Mouse (Mus musculus): ENCODE results near the gene Camkv. TPM values are rescaled to one million over a fixed set of nuclear protein-coding genes. Genes with fewer than 3 reads are reported as not detected.
A peak's percentile ranks its signal among the peaks of the same experiment; 100 is the strongest.

Gene Camkv
- polyA plus RNA-seq, 1 experiment from 2014 or later = 2.0 TPM

DNA sequence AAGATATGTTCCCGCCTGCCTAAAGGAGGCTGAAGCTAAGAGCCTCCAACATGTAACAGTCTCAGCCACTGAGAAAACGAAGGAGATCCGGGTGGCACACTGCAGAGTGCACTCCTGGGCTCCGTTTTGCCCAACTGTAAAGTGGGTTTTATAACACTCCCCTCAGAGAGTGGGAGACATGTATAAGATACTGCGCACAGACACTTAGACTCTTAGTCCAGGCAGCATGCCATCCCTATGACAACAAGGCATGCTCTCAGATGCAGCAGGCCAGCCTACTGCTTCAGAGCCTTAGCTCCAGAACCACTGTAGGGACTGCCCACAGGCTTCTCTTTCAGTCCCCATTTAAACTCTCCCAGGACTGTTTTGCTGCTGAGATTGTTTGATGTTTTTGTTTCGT is 16.6 kb upstream of the Camkv start:
- no peaks in the 10 kb centered on the region for H3K36me3 ChIP-seq (ENCODE audit: control insufficient read depth, insufficient read depth, low read length)
- WGBS = 77% methylated on average over 6 of the region's 6 CpGs
- no peaks in the 10 kb centered on the region for H3K27me3 ChIP-seq (ENCODE audit: control insufficient read depth, insufficient read depth, low read depth, low read length)
- H3K9ac ChIP-seq (ENCODE audit: low read length) = no peak overlapping the region
- H3K4me3 ChIP-seq (ENCODE audit: low read length) = no peak overlapping the region
- no peaks in the 10 kb centered on the region for H3K9me3 ChIP-seq (ENCODE audit: control insufficient read depth, low read length)
- no peak for ATAC-seq (ENCODE audit: low read depth)
- H3K4me2 ChIP-seq (ENCODE audit: low read depth, low read length) = no peak overlapping the region
- peaks cover 4% of the 10 kb centered on the region; the same call in 1 of the 2 replicates for H3K4me1 ChIP-seq (replicated peaks; ENCODE audit: control insufficient read depth, insufficient read depth, low read length)
- no peak overlapping the region for H3K27ac ChIP-seq (ENCODE audit: low read length)

DNA sequence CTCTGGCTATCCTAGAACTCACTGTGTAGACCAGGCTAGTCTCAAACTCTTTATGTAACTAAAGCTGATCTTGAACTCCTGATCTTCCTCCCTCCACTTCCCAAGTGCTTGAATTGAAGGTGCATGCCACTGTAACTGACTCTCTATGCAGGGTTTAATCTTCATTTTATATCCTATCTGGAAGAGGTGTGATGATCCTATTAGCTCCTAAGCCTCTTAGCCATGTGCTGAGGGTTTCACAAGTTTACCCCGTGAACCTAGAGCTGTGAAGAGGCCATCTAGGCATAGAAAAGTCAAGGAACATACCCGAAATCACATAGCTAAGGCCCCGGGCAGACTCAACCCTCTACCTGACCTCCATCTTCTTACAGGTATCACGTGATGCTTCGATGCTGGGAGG is 16.0 kb upstream of the Camkv start:
- no peak overlapping the region for H3K27ac ChIP-seq (ENCODE audit: low read length)
- H3K4me3 ChIP-seq (ENCODE audit: low read length) = no peak overlapping the region
- ATAC-seq (ENCODE audit: low read depth) = no peak
- H3K36me3 ChIP-seq (ENCODE audit: control insufficient read depth, insufficient read depth, low read length) = no peaks in the 10 kb centered on the region
- H3K9me3 ChIP-seq (ENCODE audit: control insufficient read depth, low read length) = no peaks in the 10 kb centered on the region
- no peak overlapping the region for H3K4me2 ChIP-seq (ENCODE audit: low read depth, low read length)
- no peaks in the 10 kb centered on the region for H3K27me3 ChIP-seq (ENCODE audit: control insufficient read depth, insufficient read depth, low read depth, low read length)
- H3K9ac ChIP-seq (ENCODE audit: low read length) = no peak overlapping the region
- peaks cover 10% of the 10 kb centered on the region; the same call in 1 of the 2 replicates for H3K4me1 ChIP-seq (replicated peaks; ENCODE audit: control insufficient read depth, insufficient read depth, low read length)
- WGBS = 78% methylated on average over 5 of the region's 5 CpGs

DNA sequence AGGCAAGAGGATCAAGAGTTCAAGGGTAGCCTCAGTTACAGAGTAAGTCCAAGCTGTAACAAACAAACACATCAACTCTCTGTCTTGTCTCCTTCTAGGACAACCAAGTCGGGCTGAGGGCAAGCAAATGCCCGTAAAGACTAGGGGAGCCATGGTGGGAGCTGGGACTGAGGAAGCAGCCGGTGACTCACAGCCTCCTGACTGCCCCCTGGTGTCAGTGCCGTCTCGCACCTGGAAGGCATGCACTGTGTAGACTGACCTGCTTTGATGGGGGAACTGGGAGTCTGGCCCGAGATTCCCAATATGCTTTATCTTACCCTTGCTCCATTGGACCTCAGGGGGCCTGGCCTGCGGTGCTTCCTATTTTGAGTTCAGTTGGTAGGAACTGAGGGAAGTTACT is 12.5 kb upstream of the Camkv start:
- Histone ChIP-seq H3K4me2 (ENCODE audit: low read depth, low read length) (no peak overlapping the region), H3K27ac (ENCODE audit: low read length) (no peak overlapping the region), H3K36me3 (ENCODE audit: control insufficient read depth, insufficient read depth, low read length) (no peaks in the 10 kb centered on the region), H3K27me3 (ENCODE audit: control insufficient read depth, insufficient read depth, low read depth, low read length) (no peaks in the 10 kb centered on the region), H3K9me3 (ENCODE audit: control insufficient read depth, low read length) (no peaks in the 10 kb centered on the region), H3K4me1 (replicated peaks; ENCODE audit: control insufficient read depth, insufficient read depth, low read length) (peaks cover 15% of the 10 kb centered on the region), H3K9ac (ENCODE audit: low read length) (no peak overlapping the region), H3K4me3 (ENCODE audit: low read length) (no peak overlapping the region)
- no peak for ATAC-seq (ENCODE audit: low read depth)
- WGBS = 36% methylated on average over 7 of the region's 7 CpGs

DNA sequence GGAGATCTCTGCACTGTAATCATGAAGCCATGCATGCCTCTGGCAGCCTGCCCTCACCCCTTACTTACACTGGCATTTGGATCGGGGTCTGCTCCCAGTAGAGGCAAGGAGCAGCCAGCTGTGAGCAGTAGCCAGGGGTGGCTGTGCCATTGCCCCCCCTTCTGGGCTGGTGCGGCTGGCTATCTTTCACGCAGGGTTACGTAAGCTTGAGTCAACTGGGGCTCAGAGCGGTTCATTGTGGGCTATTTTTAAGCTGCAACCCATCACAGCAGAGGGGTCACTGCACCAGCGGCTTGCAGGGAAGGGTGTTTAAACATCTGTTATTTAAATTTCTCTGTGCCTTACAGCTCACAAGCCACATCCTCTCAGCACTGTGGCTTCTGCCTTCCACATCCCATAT is 11.5 kb upstream of the Camkv start:
- H3K4me1 ChIP-seq (replicated peaks; ENCODE audit: control insufficient read depth, insufficient read depth, low read length) = peaks cover 17% of the 10 kb centered on the region
- H3K4me3 ChIP-seq (ENCODE audit: low read length) = no peak overlapping the region
- H3K9ac ChIP-seq (ENCODE audit: low read length) = no peak overlapping the region
- H3K9me3 ChIP-seq (ENCODE audit: control insufficient read depth, low read length) = no peaks in the 10 kb centered on the region
- H3K4me2 ChIP-seq (ENCODE audit: low read depth, low read length) = no peak overlapping the region
- no peaks in the 10 kb centered on the region for H3K36me3 ChIP-seq (ENCODE audit: control insufficient read depth, insufficient read depth, low read length)
- ATAC-seq (ENCODE audit: low read depth) = peak; percentile 34
- 26% methylated on average over 6 of the region's 6 CpGs for WGBS
- no peaks in the 10 kb centered on the region for H3K27me3 ChIP-seq (ENCODE audit: control insufficient read depth, insufficient read depth, low read depth, low read length)
- no peak overlapping the region for H3K27ac ChIP-seq (ENCODE audit: low read length)

DNA sequence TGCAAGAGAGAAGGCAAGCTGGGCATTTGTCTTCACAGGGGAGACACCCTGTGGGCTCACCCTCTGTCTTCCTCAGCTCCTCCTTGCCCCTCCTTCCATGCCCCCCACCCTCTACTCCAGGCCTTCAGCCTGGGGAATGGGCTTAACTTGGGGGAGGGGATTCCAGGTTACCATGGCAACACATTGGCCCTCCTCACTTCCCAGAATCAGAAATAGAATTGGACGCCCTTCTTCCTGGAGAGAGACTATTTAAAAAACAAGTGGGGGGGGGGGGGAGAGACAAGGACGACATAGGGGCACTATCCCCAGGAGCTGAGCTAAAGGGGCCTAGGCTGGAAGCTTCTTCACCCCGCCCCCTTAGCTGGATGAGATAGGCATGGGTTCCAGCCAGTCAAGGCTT is 10.2 kb upstream of the Camkv start:
- Histone ChIP-seq H3K9me3 (ENCODE audit: control insufficient read depth, low read length) (no peaks in the 10 kb centered on the region), H3K4me1 (replicated peaks; ENCODE audit: control insufficient read depth, insufficient read depth, low read length) (peaks cover 17% of the 10 kb centered on the region), H3K9ac (ENCODE audit: low read length) (no peak overlapping the region), H3K4me3 (ENCODE audit: low read length) (no peak overlapping the region), H3K27ac (ENCODE audit: low read length) (no peak overlapping the region), H3K36me3 (ENCODE audit: control insufficient read depth, insufficient read depth, low read length) (no peaks in the 10 kb centered on the region), H3K27me3 (ENCODE audit: control insufficient read depth, insufficient read depth, low read depth, low read length) (no peaks in the 10 kb centered on the region), H3K4me2 (ENCODE audit: low read depth, low read length) (no peak overlapping the region)
- ATAC-seq (ENCODE audit: low read depth) = no peak
- 37% methylated on average over 3 of the region's 3 CpGs for WGBS

DNA sequence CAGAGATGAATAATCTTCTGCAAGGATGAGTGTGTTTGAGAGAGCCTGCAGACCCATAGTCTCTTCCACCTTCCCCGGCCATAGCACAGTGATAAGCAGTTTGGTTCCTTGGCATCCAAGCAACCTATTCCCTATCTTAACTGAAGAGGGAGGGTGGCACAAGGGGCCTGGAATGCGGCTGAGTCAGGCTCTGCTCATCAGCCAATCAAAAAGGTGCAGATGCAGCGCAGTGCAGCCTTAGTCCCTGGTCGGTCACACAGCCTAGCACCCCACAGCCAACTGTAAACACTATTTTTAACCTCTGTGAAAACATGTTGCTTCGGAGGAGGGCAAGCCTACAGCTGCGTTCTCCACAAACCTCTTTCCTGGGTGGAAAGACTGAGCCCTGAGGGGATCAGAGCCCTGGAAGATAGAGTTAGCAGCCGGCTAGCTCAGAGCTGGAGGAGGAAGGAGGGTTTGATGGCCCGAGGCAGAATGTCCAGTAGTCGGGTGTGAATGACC is 8.5 kb upstream of the Camkv start:
- no peaks in the 10 kb centered on the region for H3K36me3 ChIP-seq (ENCODE audit: control insufficient read depth, insufficient read depth, low read length)
- no peaks in the 10 kb centered on the region for H3K9me3 ChIP-seq (ENCODE audit: control insufficient read depth, low read length)
- H3K9ac ChIP-seq (ENCODE audit: low read length) = no peak overlapping the region
- ATAC-seq (ENCODE audit: low read depth) = no peak
- 30% methylated on average over 9 of the region's 9 CpGs for WGBS
- H3K4me1 ChIP-seq (replicated peaks; ENCODE audit: control insufficient read depth, insufficient read depth, low read length) = peaks cover 17% of the 10 kb centered on the region
- peak overlapping the region; percentile 81 for H3K27ac ChIP-seq (ENCODE audit: low read length)
- H3K4me2 ChIP-seq (ENCODE audit: low read depth, low read length) = no peak overlapping the region
- no peaks in the 10 kb centered on the region for H3K27me3 ChIP-seq (ENCODE audit: control insufficient read depth, insufficient read depth, low read depth, low read length)
- no peak overlapping the region for H3K4me3 ChIP-seq (ENCODE audit: low read length)

DNA sequence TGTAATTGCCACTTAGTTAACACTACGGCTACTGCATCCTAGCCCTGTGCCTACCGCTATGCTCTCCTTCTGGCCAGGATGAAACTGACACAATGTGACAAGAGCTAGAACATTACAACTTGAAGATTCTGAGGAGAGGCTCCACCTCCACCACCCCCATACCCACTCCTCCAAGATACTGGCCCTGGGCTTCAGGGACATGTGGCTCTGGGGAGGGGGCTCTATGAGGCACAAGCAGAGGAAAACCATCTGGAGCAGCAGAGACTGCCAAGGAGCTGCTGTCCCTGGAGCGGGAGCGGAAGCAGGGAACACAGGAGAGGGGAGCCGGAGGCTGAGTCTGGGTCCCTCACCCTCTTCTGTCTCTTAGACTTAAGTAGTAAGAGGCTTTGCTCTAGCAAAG is 7.7 kb upstream of the Camkv start:
- peak; percentile 88 for ATAC-seq (ENCODE audit: low read depth)
- Histone ChIP-seq H3K9me3 (ENCODE audit: control insufficient read depth, low read length) (no peaks in the 10 kb centered on the region), H3K4me1 (replicated peaks; ENCODE audit: control insufficient read depth, insufficient read depth, low read length) (peaks cover 17% of the 10 kb centered on the region), H3K36me3 (ENCODE audit: control insufficient read depth, insufficient read depth, low read length) (no peaks in the 10 kb centered on the region), H3K27me3 (ENCODE audit: control insufficient read depth, insufficient read depth, low read depth, low read length) (no peaks in the 10 kb centered on the region), H3K27ac (ENCODE audit: low read length) (peak overlapping the region; percentile 81), H3K9ac (ENCODE audit: low read length) (peak overlapping the region; percentile 5; the same call in 1 of the 2 replicates), H3K4me3 (ENCODE audit: low read length) (no peak overlapping the region), H3K4me2 (ENCODE audit: low read depth, low read length) (no peak overlapping the region)
- WGBS = 46% methylated on average over 5 of the region's 5 CpGs

DNA sequence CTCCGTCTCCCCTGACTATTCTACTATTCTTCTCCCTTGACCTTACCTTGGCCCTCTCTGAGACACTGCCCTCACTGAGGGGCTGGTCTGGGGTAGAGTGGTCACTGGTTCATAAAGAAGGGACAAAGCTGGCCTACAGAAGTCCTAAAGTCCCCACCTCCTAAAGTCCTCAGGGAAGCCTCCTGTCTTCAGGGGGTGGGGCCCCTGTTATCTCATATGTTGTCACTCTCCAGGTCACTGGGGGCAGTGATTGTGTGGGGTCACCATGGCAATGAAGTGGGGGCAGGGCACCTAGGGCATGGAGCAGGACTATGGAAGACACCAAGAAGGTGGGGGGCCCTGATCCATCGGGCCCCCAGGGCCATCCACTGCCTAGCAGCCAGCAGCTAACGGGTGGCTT is 7.3 kb upstream of the Camkv start, which contains the start of gene Actl11:
Actl11 (plus strand) TSS at position 301 of the 400 bp plus-strand sequence.
- H3K9me3 ChIP-seq (ENCODE audit: control insufficient read depth, low read length) = no peaks in the 10 kb centered on the region
- H3K27ac ChIP-seq (ENCODE audit: low read length) = peak within 1 kb of the TSS; percentile 81
- no peaks in the 10 kb centered on the region for H3K36me3 ChIP-seq (ENCODE audit: control insufficient read depth, insufficient read depth, low read length)
- H3K4me2 ChIP-seq (ENCODE audit: low read depth, low read length) = no peak within 1 kb of the TSS
- H3K4me3 ChIP-seq (ENCODE audit: low read length) = no peak within 1 kb of the TSS
- H3K9ac ChIP-seq (ENCODE audit: low read length) = peak within 1 kb of the TSS; percentile 5; the same call in 1 of the 2 replicates
- peaks cover 17% of the 10 kb centered on the region for H3K4me1 ChIP-seq (replicated peaks; ENCODE audit: control insufficient read depth, insufficient read depth, low read length)
- 63% methylated on average over 3 of the region's 3 CpGs for WGBS
- ATAC-seq (ENCODE audit: low read depth) = no peak
- H3K27me3 ChIP-seq (ENCODE audit: control insufficient read depth, insufficient read depth, low read depth, low read length) = no peaks in the 10 kb centered on the region

DNA sequence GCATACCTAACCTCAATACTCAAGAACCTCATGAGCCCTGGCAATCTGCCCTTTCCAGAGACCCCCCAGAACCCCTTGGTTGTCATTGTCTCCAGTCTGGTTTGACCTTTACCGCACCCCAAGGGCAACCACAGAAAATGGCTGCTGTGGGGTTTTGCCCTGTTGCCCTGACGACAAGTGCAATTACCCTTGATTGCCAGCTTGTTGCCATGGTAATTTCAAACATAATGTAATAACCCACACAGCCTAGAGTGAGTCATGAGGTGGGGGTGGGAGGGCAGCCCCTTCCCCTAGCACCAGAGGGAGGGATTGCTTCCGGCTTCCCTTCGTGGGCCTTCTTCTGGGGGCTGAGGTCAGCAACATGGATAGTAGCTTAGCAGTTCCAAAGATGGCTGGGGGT is 3.3 kb upstream of the Camkv start:
- Histone ChIP-seq H3K36me3 (ENCODE audit: control insufficient read depth, insufficient read depth, low read length) (no peaks in the 10 kb centered on the region), H3K9me3 (ENCODE audit: control insufficient read depth, low read length) (no peaks in the 10 kb centered on the region), H3K4me3 (ENCODE audit: low read length) (no peak overlapping the region), H3K9ac (ENCODE audit: low read length) (no peak overlapping the region), H3K4me2 (ENCODE audit: low read depth, low read length) (no peak overlapping the region), H3K27ac (ENCODE audit: low read length) (no peak overlapping the region), H3K27me3 (ENCODE audit: control insufficient read depth, insufficient read depth, low read depth, low read length) (peaks cover under 1% of the 10 kb centered on the region; the same call in 1 of the 2 replicates), H3K4me1 (replicated peaks; ENCODE audit: control insufficient read depth, insufficient read depth, low read length) (peaks cover 10% of the 10 kb centered on the region)
- ATAC-seq (ENCODE audit: low read depth) = no peak
- 68% methylated on average over 4 of the region's 4 CpGs for WGBS

DNA sequence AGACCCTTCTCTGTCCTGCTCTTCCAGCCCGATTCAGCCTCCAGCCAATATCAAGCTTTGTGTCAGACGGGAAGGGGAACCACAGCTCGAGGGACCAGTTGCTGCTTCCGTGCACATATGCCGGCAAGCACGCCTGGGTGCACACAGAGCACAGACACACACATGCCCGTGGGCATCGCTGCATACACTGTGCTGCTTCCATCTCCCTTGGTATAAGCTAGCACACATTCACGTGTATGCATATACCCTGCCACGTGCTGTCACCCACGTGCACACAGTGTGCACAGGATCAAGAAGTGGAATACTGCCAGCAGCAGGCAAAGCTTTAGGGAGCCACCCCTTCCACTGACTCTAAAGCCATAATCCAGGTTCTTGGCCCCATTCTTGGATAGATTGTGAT is 1.3 kb upstream of the Camkv start:
- no peak for ATAC-seq (ENCODE audit: low read depth)
- H3K4me1 ChIP-seq (replicated peaks; ENCODE audit: control insufficient read depth, insufficient read depth, low read length) = peaks cover 5% of the 10 kb centered on the region; the same call in 1 of the 2 replicates
- H3K9me3 ChIP-seq (ENCODE audit: control insufficient read depth, low read length) = no peaks in the 10 kb centered on the region
- no peak overlapping the region for H3K4me3 ChIP-seq (ENCODE audit: low read length)
- no peak overlapping the region for H3K27ac ChIP-seq (ENCODE audit: low read length)
- peaks cover 5% of the 10 kb centered on the region; the same call in 1 of the 2 replicates for H3K27me3 ChIP-seq (ENCODE audit: control insufficient read depth, insufficient read depth, low read depth, low read length)
- H3K9ac ChIP-seq (ENCODE audit: low read length) = no peak overlapping the region
- no peaks in the 10 kb centered on the region for H3K36me3 ChIP-seq (ENCODE audit: control insufficient read depth, insufficient read depth, low read length)
- WGBS = 85% methylated on average over 11 of the region's 11 CpGs
- H3K4me2 ChIP-seq (ENCODE audit: low read depth, low read length) = no peak overlapping the region

Data from lung, embryonic 16.5 days (tissue).